In the genomic region with DNA sequence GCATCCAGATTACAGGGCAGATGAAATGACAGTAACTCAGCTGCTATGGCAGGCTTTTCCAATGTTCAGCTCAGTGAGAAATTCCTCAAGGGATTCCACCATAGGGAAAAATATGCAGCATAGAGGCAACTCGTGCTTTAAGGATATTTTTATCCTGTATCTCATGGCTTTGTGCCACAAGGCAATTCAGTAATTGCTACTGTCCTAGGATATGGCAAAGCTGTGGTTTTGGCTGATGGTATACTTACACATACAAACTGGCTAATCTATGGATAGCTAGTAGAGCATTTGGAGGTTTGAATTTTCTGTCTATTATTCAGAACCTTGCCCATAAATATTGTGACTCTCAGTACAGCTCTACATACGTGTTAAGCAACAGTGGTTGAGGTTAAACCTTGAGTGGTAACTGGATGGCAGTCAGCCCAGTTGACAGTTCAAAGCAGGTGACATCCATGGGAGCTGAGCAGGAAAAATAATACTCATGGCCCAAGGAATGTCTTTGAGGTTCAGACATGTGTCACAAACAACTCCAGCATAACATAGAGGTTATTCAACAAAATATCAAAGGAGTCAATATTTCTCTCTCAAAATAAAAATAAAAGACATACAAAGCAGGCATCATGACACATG, we compare ENCODE assay signal across 19 mouse cellular contexts.
A peak's percentile ranks its signal among the peaks of the same experiment; 100 is the strongest.
DNase-seq lines count a peak whose midpoint lies in the region; ATAC-seq and TF ChIP-seq lines count a peak whose summit lies in the region.
"Had no signal": no experiment of that assay in that cellular context is flagged by ENCODE, and none has a peak within 500 bp of the region (broad histone marks: within the 10 kb centered on the region; RNA-seq: fewer than 3 reads in every experiment).

No protein-coding gene starts in this region.

- ATAC-seq in forebrain, embryonic 14.5 days: no peak
- no peak for ATAC-seq in forebrain, embryonic 16.5 days
- ATAC-seq in limb, embryonic 14.5 days (ENCODE audit: low FRiP score, low read depth): peak; percentile 62
- ATAC-seq: forebrain, embryonic 15.5 days; hindbrain, postnatal 0 days; midbrain, embryonic 16.5 days had no signal

- H3K9me3 ChIP-seq in forebrain, embryonic 14.5 days (replicated peaks; ENCODE audit: control insufficient read depth, low read length): no peaks in the 10 kb centered on the region
- no peaks in the 10 kb centered on the region for H3K9me3 ChIP-seq in forebrain, embryonic 16.5 days (ENCODE audit: control insufficient read depth, low read length)
- H3K9me3 ChIP-seq in limb, embryonic 14.5 days (ENCODE audit: control insufficient read depth, low read length): no peaks in the 10 kb centered on the region
- no peaks in the 10 kb centered on the region for H3K9me3 ChIP-seq in limb, embryonic 10.5 days (replicated peaks)
- H3K9me3 ChIP-seq: forebrain, embryonic 15.5 days; liver, embryonic 15.5 days had no signal

- no peak overlapping the region for H3K9ac ChIP-seq in forebrain, embryonic 14.5 days (ENCODE audit: low read length)
- H3K9ac ChIP-seq in forebrain, embryonic 16.5 days (replicated peaks; ENCODE audit: low read depth, low read length): no peak overlapping the region
- no peak overlapping the region for H3K9ac ChIP-seq in limb, embryonic 14.5 days (ENCODE audit: low read depth, low read length, severe bottlenecking)
- H3K9ac ChIP-seq: forebrain, embryonic 15.5 days; liver, embryonic 15.5 days had no signal

- no peak for TF ChIP-seq POLR2A in limb, embryonic 14.5 days (IDR thresholded peaks at IDR 0.05; ENCODE audit: borderline replicate concordance, extremely low read depth, insufficient read depth, insufficient read length)

- WGBS in forebrain, embryonic 14.5 days: 33% methylated on average over 2 of the region's 2 CpGs
- WGBS in forebrain, embryonic 16.5 days: 30% methylated on average over 2 of the region's 2 CpGs
- WGBS in limb, embryonic 14.5 days: 40% methylated on average over 2 of the region's 2 CpGs
- WGBS in limb, embryonic 10.5 days: 62% methylated on average over 2 of the region's 2 CpGs

- H3K27me3 ChIP-seq in forebrain, embryonic 14.5 days (replicated peaks; ENCODE audit: control insufficient read depth, insufficient read depth, low read length): no peaks in the 10 kb centered on the region
- H3K27me3 ChIP-seq in forebrain, embryonic 16.5 days (replicated peaks; ENCODE audit: control insufficient read depth, insufficient read depth, low read length): no peaks in the 10 kb centered on the region
- H3K27me3 ChIP-seq in limb, embryonic 14.5 days (ENCODE audit: control insufficient read depth, insufficient read depth, low read length): no peaks in the 10 kb centered on the region
- H3K27me3 ChIP-seq in limb, embryonic 10.5 days (ENCODE audit: low read depth, poor library complexity, severe bottlenecking): no peaks in the 10 kb centered on the region
- H3K27me3 ChIP-seq: forebrain, embryonic 15.5 days; liver, embryonic 15.5 days had no signal

- H3K36me3 ChIP-seq in forebrain, embryonic 14.5 days (ENCODE audit: control insufficient read depth, insufficient read depth, low read length): no peaks in the 10 kb centered on the region
- no peaks in the 10 kb centered on the region for H3K36me3 ChIP-seq in forebrain, embryonic 16.5 days (ENCODE audit: control insufficient read depth, insufficient read depth)
- no peaks in the 10 kb centered on the region for H3K36me3 ChIP-seq in limb, embryonic 14.5 days (ENCODE audit: control insufficient read depth, insufficient read depth, low read length)
- no peaks in the 10 kb centered on the region for H3K36me3 ChIP-seq in limb, embryonic 10.5 days
- H3K36me3 ChIP-seq: forebrain, embryonic 15.5 days; liver, embryonic 15.5 days had no signal

- H3K4me2 ChIP-seq in forebrain, embryonic 14.5 days (ENCODE audit: low read length): no peak overlapping the region
- no peak overlapping the region for H3K4me2 ChIP-seq in forebrain, embryonic 16.5 days (ENCODE audit: low read length)
- H3K4me2 ChIP-seq in limb, embryonic 14.5 days (replicated peaks; ENCODE audit: low read depth, low read length, severe bottlenecking): no peak overlapping the region
- H3K4me2 ChIP-seq: forebrain, embryonic 15.5 days; liver, embryonic 15.5 days had no signal

- peak; percentile 28 for DNase-seq in forebrain, embryonic 14.5 days (ENCODE audit: low spot score)
- peak; percentile 5 for DNase-seq in limb, embryonic 14.5 days (ENCODE audit: low spot score)
- no peak for DNase-seq in limb, embryonic 10.5 days (ENCODE audit: low spot score)
- DNase-seq in retina, embryonic 14.5 days (ENCODE audit: low spot score): peak; percentile 16
- no peak for DNase-seq in retina, postnatal 1 day
- no peak for DNase-seq in thymus, postnatal 0 days (ENCODE audit: low spot score)
- DNase-seq: cerebellum, adult 9-10 months; embryo, embryonic 11 days; gastrocnemius, adult 2 months; heart, postnatal 36 days; kidney, adult 11 months; kidney, postnatal 14 days; right cerebral cortex, postnatal 14 days had no signal

- no peak overlapping the region for H3K27ac ChIP-seq in forebrain, embryonic 14.5 days (ENCODE audit: low read depth, low read length)
- no peak overlapping the region for H3K27ac ChIP-seq in forebrain, embryonic 16.5 days (ENCODE audit: low read length)
- H3K27ac ChIP-seq in limb, embryonic 14.5 days (replicated peaks; ENCODE audit: low read depth, low read length): no peak overlapping the region
- no peak overlapping the region for H3K27ac ChIP-seq in limb, embryonic 10.5 days
- H3K27ac ChIP-seq: forebrain, embryonic 15.5 days; gastrocnemius, adult 2 months; hindbrain, postnatal 0 days; left cerebral cortex, adult 2 months; liver, embryonic 15.5 days had no signal

- no peak overlapping the region for H3K4me3 ChIP-seq in forebrain, embryonic 14.5 days (ENCODE audit: low read depth, low read length)
- H3K4me3 ChIP-seq in forebrain, embryonic 16.5 days (replicated peaks; ENCODE audit: low read length): no peak overlapping the region
- H3K4me3 ChIP-seq in limb, embryonic 14.5 days (replicated peaks; ENCODE audit: low read length): no peak overlapping the region
- H3K4me3 ChIP-seq in limb, embryonic 10.5 days: no peak overlapping the region
- H3K4me3 ChIP-seq: forebrain, embryonic 15.5 days; gastrocnemius, adult 2 months; left cerebral cortex, adult 2 months; liver, embryonic 15.5 days had no signal

- H3K4me1 ChIP-seq in forebrain, embryonic 14.5 days (ENCODE audit: control insufficient read depth, insufficient read depth, low read length): no peaks in the 10 kb centered on the region
- H3K4me1 ChIP-seq in forebrain, embryonic 16.5 days (replicated peaks; ENCODE audit: control insufficient read depth, insufficient read depth, low read length): no peaks in the 10 kb centered on the region
- no peaks in the 10 kb centered on the region for H3K4me1 ChIP-seq in limb, embryonic 14.5 days (ENCODE audit: control insufficient read depth, insufficient read depth, low read length)
- H3K4me1 ChIP-seq in limb, embryonic 10.5 days: no peaks in the 10 kb centered on the region
- H3K4me1 ChIP-seq: forebrain, embryonic 15.5 days; liver, embryonic 15.5 days had no signal

Comparison
In these comparisons a context has a peak if more than half of its experiments do, and no peak if none do; other contexts are left out.
1. DNase-seq: peak in forebrain, embryonic 14.5 days (single experiment), limb, embryonic 14.5 days (single experiment) and retina, embryonic 14.5 days (single experiment); none in limb, embryonic 10.5 days (single experiment), retina, postnatal 1 day (single experiment) and thymus, postnatal 0 days (single experiment).